In the genomic region with DNA sequence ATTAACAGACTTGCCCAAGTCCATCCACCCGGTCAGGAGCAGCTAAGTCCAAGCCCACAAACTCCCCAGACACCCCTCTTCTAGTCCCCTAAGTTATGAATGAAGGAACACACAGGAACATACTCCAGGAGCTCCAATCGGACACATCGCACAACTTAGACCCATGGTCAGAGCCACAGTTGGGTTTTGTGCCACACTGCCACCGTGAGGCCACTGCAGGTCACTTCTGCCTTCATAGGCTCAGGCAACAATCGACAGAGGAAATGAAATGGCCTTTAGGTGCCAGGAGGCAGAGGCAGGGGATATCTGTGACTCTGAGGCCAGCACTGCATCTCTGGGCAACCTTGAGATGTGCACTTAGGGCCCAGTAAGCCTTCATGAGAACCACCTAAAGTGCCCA, we compare ENCODE assay signal across 9 mouse cellular contexts. TPM values are rescaled to one million over a fixed set of nuclear protein-coding genes. Genes with fewer than 3 reads are reported as not detected.
A peak's percentile ranks its signal among the peaks of the same experiment; 100 is the strongest.
DNase-seq lines count a peak whose midpoint lies in the region; ATAC-seq and TF ChIP-seq lines count a peak whose summit lies in the region.
"Had no signal": no experiment of that assay in that cellular context is flagged by ENCODE, and none has a peak within 500 bp of the region (broad histone marks: within the 10 kb centered on the region; RNA-seq: fewer than 3 reads in every experiment).

No protein-coding gene starts in this region.

- intact Hi-C loops in gastrocnemius, adult 2 months (cut with DNase I): loop anchor here (1.0 kb wide), 1 partner anchor 136 kb away; no protein-coding TSS in a partner anchor

- TF ChIP-seq CTCF in gastrocnemius, adult 2 months (IDR thresholded peaks at IDR 0.05): peak; percentile 86

- H3K27me3 ChIP-seq in liver, embryonic 11.5 days (replicated peaks; ENCODE audit: control insufficient read depth, insufficient read depth, low read length): peaks cover 7% of the 10 kb centered on the region; the same call in 1 of the 2 replicates
- no peaks in the 10 kb centered on the region for H3K27me3 ChIP-seq in neural tube, embryonic 12.5 days (replicated peaks)

- no peak overlapping the region for H3K27ac ChIP-seq in gastrocnemius, adult 2 months
- H3K27ac ChIP-seq in liver, embryonic 11.5 days (ENCODE audit: low read depth, low read length): no peak overlapping the region
- no peak overlapping the region for H3K27ac ChIP-seq in neural tube, embryonic 12.5 days
- H3K27ac ChIP-seq: heart, embryonic 13.5 days had no signal

- no peak overlapping the region for H3K4me3 ChIP-seq in gastrocnemius, adult 2 months
- no peak overlapping the region for H3K4me3 ChIP-seq in liver, embryonic 11.5 days (ENCODE audit: low read depth, low read length)
- no peak overlapping the region for H3K4me3 ChIP-seq in neural tube, embryonic 12.5 days
- H3K4me3 ChIP-seq: heart, embryonic 13.5 days had no signal

- ATAC-seq in common myeloid progenitor, adult 5-6 weeks (replicated peaks; ENCODE audit: low read depth, poor library complexity, severe bottlenecking): peak; percentile 92
- peak; percentile 39; the same call in 1 of the 2 replicates for ATAC-seq in liver, embryonic 11.5 days (replicated peaks; ENCODE audit: low FRiP score)
- peak; percentile 50; the same call in 1 of the 2 replicates for ATAC-seq in neural tube, embryonic 12.5 days (ENCODE audit: low FRiP score, low read depth)

- H3K36me3 ChIP-seq in liver, embryonic 11.5 days (ENCODE audit: control insufficient read depth, insufficient read depth, low read length): no peaks in the 10 kb centered on the region
- H3K36me3 ChIP-seq in neural tube, embryonic 12.5 days: no peaks in the 10 kb centered on the region
- H3K36me3 ChIP-seq: heart, embryonic 13.5 days had no signal

- no peak overlapping the region for H3K4me2 ChIP-seq in liver, embryonic 11.5 days
- no peak overlapping the region for H3K4me2 ChIP-seq in neural tube, embryonic 12.5 days (replicated peaks)
- H3K4me2 ChIP-seq: heart, embryonic 13.5 days had no signal

- no peaks in the 10 kb centered on the region for H3K9me3 ChIP-seq in liver, embryonic 11.5 days (ENCODE audit: control insufficient read depth, low read length)
- no peaks in the 10 kb centered on the region for H3K9me3 ChIP-seq in neural tube, embryonic 12.5 days
- H3K9me3 ChIP-seq: heart, embryonic 13.5 days had no signal

- H3K4me1 ChIP-seq in liver, embryonic 11.5 days (replicated peaks; ENCODE audit: control insufficient read depth, insufficient read depth, low read length): peaks cover 12% of the 10 kb centered on the region
- no peaks in the 10 kb centered on the region for H3K4me1 ChIP-seq in neural tube, embryonic 12.5 days

- DNase-seq in B cell, adult 2 months: peak; percentile 63
- peak; percentile 69 for DNase-seq in adipocyte (ENCODE audit: low spot score)
- peak; percentile 69 for DNase-seq in gastrocnemius, adult 2 months
- peak; percentile 50 to 68 for DNase-seq in kidney, adult 8-10 months
- DNase-seq in liver, embryonic 11.5 days (ENCODE audit: low spot score): peak; percentile 54
- peak; percentile 41 for DNase-seq in telencephalon, adult 2 months (ENCODE audit: low read depth, low spot score)

- 17% methylated on average over 5 of the region's 5 CpGs for WGBS in liver, embryonic 11.5 days
- 12% methylated on average over 5 of the region's 5 CpGs for WGBS in neural tube, embryonic 12.5 days

- H3K9ac ChIP-seq in liver, embryonic 11.5 days (ENCODE audit: low read depth, low read length): no peak overlapping the region
- H3K9ac ChIP-seq in neural tube, embryonic 12.5 days: no peak overlapping the region
- H3K9ac ChIP-seq: heart, embryonic 13.5 days had no signal

RNA-seq across cellular contexts. Expression of gene Hkdc1, which starts 11.3 kb away (rescaled TPM):
- not detected in 2 replicates for total RNA-seq in common myeloid progenitor, adult 5-6 weeks (2017)
- total RNA-seq in gastrocnemius, adult 2 months (2021): not detected
- 6.6 and 8.5 TPM in 2 replicates for polyA plus RNA-seq in liver, embryonic 11.5 days (2014; fragmentation: Nextera tagmentation; extraction: Ambion mirVana)
- 0.17 and 0.47 TPM in 2 replicates for polyA plus RNA-seq in neural tube, embryonic 12.5 days (2016; fragmentation: Nextera tagmentation; extraction: Ambion mirVana)

RNA-seq across cellular contexts. Expression of gene Hk1, which starts 31.2 kb away (rescaled TPM):
- total RNA-seq in common myeloid progenitor, adult 5-6 weeks (2017): 156 and 195 TPM in 2 replicates
- 1 to 10 TPM; 6.2 to 8.7 TPM for total RNA-seq in gastrocnemius, adult 2 months (2021)
- 123 and 141 TPM in 2 replicates for polyA plus RNA-seq in liver, embryonic 11.5 days (2014; fragmentation: Nextera tagmentation; extraction: Ambion mirVana)
- 59.9 and 64.7 TPM in 2 replicates for polyA plus RNA-seq in neural tube, embryonic 12.5 days (2016; fragmentation: Nextera tagmentation; extraction: Ambion mirVana)

RNA-seq across cellular contexts. Expression of gene 4930507D05Rik, which starts 38.3 kb away (rescaled TPM):
- total RNA-seq in common myeloid progenitor, adult 5-6 weeks (2017): 0.19 and 1.0 TPM in 2 replicates
- under 1 TPM; 0.11 to 0.13 TPM for total RNA-seq in gastrocnemius, adult 2 months (2021)
- polyA plus RNA-seq in liver, embryonic 11.5 days (2014; fragmentation: Nextera tagmentation; extraction: Ambion mirVana): 0.27 and 0.63 TPM in 2 replicates
- polyA plus RNA-seq in neural tube, embryonic 12.5 days (2016; fragmentation: Nextera tagmentation; extraction: Ambion mirVana): 0.81 and 1.5 TPM in 2 replicates

RNA-seq across cellular contexts. Expression of gene Supv3l1, which starts 38.6 kb away (rescaled TPM):
- total RNA-seq in common myeloid progenitor, adult 5-6 weeks (2017): 44.9 and 61.6 TPM in 2 replicates
- total RNA-seq in gastrocnemius, adult 2 months (2021): 10 to 100 TPM; 14.5 to 21.4 TPM
- 40.4 and 41.5 TPM in 2 replicates for polyA plus RNA-seq in liver, embryonic 11.5 days (2014; fragmentation: Nextera tagmentation; extraction: Ambion mirVana)
- polyA plus RNA-seq in neural tube, embryonic 12.5 days (2016; fragmentation: Nextera tagmentation; extraction: Ambion mirVana): 25.0 and 27.0 TPM in 2 replicates

Comparison
In these comparisons a context has a peak if more than half of its experiments do, and no peak if none do; other contexts are left out.
1. ATAC-seq: peak in every context shown above with its lines; median percentile 92 in common myeloid progenitor, adult 5-6 weeks; 50 in neural tube, embryonic 12.5 days; 39 in liver, embryonic 11.5 days.
2. RNA of gene Hk1, which starts 31.2 kb away (total RNA-seq): 156 to 195 TPM in common myeloid progenitor, adult 5-6 weeks; 6.2 to 8.7 TPM in gastrocnemius, adult 2 months; every median in the first group is over 10 times any median in the second.
3. Peak in every context shown above with its lines, with median percentiles within 50 percentile points of each other: DNase-seq.